Mouse (Mus musculus): ENCODE data around the gene Ube4a. TPM values are rescaled to one million over a fixed set of nuclear protein-coding genes. Genes with fewer than 3 reads are reported as not detected.

Ube4a gene
- total RNA-seq, 2 experiments from 2014 or later, result 37.4 to 38.3 TPM

DNA sequence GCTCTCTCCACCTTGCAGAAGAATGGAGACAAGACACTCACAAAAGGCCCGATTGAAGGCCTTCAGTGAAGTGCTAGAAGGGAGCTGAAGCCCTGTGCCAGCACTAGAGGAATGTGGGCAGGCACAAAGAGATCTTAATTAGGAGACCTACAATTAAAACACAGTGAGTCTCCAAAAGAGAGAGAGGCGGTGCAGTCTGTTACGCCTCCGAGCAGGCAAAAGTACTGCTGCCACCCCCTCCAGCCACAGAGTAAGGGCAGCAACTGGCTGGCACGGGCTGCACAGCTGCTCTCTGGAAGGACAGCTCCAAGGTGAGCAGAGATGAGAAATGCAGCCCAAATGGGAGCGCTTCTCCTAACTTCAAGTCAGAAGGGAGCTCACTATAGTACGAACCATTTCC is 89.9 kb downstream of the Ube4a start:
- DNase-seq (ENCODE audit: low spot score), result no peak
- intact Hi-C loops (cut with DNase I), result no loop called here

DNA sequence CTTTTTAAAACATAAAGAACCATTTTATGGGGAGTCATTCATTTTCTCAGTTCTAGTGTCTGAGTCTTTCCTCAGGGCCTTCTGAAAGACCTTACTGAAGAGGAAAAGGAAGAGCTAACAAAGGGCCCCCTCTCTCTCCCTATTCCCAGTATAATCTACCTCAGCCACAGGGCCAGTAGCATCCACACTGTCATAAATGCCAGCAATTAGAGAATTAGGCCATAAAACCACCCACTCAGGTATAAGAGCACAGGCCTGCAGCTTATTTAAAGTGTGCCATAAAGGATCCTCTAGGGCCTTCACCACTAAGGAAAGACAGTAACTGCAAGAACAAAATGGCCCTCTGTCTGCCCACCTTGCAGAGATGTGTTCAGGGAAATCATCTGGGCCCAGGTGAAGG is 91.2 kb downstream of the Ube4a start:
- DNase-seq (ENCODE audit: low spot score), result no peak
- intact Hi-C loops (cut with DNase I), result no loop called here

DNA sequence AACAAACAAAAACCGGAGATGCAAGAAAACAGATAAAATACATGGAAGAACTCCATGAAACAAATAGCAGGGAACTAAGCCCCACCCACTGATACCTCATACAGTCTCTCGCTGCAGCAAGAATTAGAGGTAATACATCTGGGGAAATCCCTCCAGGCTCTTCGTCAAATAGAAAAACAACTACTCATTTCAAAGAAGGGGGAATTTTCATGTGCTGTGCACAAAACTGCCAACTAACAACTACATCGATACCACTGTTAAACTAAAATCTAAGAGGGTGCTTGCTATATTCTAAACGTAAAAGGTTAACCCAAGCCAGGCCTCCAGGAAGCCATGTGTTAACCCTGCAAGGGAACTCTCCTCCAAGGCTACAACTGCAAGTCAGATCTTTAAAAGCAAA is 91.7 kb downstream of the Ube4a start:
- intact Hi-C loops (cut with DNase I), result no loop called here
- no peak for DNase-seq (ENCODE audit: low spot score)

Other genes with a start within 250 kb of the Ube4a start
- gene Phldb1, start 230.4 kb downstream of the Ube4a start, total RNA-seq (2021), result 100 to 1,000 TPM; 115 to 121 TPM
- gene Arcn1, start 197.8 kb downstream of the Ube4a start, total RNA-seq (2021), result 10 to 100 TPM; 85.4 to 85.5 TPM
- 10 to 100 TPM; 32.0 to 39.5 TPM for gene Ift46, start 197.7 kb downstream of the Ube4a start, total RNA-seq (2021)
- gene Tmem25, start 166.3 kb downstream of the Ube4a start, total RNA-seq (2021), result 10 to 100 TPM; 13.4 to 15.1 TPM
- under 1 TPM; 0.34 to 0.61 TPM for gene Ttc36, start 162.5 kb downstream of the Ube4a start, total RNA-seq (2021)
- 10 to 100 TPM; 23.2 to 28.1 TPM for gene Kmt2a, start 84.3 kb downstream of the Ube4a start, total RNA-seq (2021)
- gene Atp5l, start 44.9 kb downstream of the Ube4a start, total RNA-seq (2021), result 1,000 to 10,000 TPM; 1,628 to 1,660 TPM
- not detected for gene Cd3g, start 14.8 kb upstream of the Ube4a start, total RNA-seq (2021)
- under 1 TPM; 0.16 to 0.34 TPM for gene Cd3d, start 16.2 kb upstream of the Ube4a start, total RNA-seq (2021)
- gene Cd3e, start 44.0 kb upstream of the Ube4a start, total RNA-seq (2021), result under 1 TPM; 0.36 to 0.57 TPM
- gene Mpzl2, start 74.2 kb upstream of the Ube4a start, total RNA-seq (2021), result 1 to 10 TPM in 1 of 2 experiments, under 1 TPM in 1; 0.81 to 1.0 TPM
- 1 to 10 TPM; 1.5 to 2.6 TPM for gene Mpzl3, start 89.6 kb upstream of the Ube4a start, total RNA-seq (2021)
- gene Jaml, start 113.6 kb upstream of the Ube4a start, total RNA-seq (2021), result under 1 TPM; 0.26 to 0.84 TPM
- gene Scn2b, start 152.2 kb upstream of the Ube4a start, total RNA-seq (2021), result 1 to 10 TPM; 1.1 TPM
- gene Scn4b, start 172.8 kb upstream of the Ube4a start, total RNA-seq (2021), result 1 to 10 TPM; 2.5 to 2.8 TPM
- not detected for gene BC049352, start 216.4 kb upstream of the Ube4a start, total RNA-seq (2021)
- gene Tmprss4, start 238.5 kb upstream of the Ube4a start, total RNA-seq (2021), result not detected

Measured in heart, postnatal 25 days (tissue).